Mouse (Mus musculus) gastrocnemius, postnatal 14 days (tissue): Measurements from ENCODE around the gene Tor4a. TPM values are rescaled to one million over a fixed set of nuclear protein-coding genes. Genes with fewer than 3 reads are reported as not detected.

Experiments used
- DNase-seq: peaks from one replicate; pipeline ENCODE4 v3.0.0; 2021; ENCODE audit warnings: mixed read lengths
- intact Hi-C: fragments of 180-260 bp; cut with DNase I; formaldehyde crosslinking; loops from one replicate; pipeline ENCODE4 v1.15.1; 2025; ENCODE audit warnings: low total_unique reads
- total RNA-seq, 2 experiments: library from RNA; stranded (reverse); gene quantifications; 2 replicates each; pipeline ENCODE4 v1.2.3; 2021

The Tor4a gene
- total RNA-seq, 2 experiments from 2014 or later, result 1.9 TPM

DNA sequence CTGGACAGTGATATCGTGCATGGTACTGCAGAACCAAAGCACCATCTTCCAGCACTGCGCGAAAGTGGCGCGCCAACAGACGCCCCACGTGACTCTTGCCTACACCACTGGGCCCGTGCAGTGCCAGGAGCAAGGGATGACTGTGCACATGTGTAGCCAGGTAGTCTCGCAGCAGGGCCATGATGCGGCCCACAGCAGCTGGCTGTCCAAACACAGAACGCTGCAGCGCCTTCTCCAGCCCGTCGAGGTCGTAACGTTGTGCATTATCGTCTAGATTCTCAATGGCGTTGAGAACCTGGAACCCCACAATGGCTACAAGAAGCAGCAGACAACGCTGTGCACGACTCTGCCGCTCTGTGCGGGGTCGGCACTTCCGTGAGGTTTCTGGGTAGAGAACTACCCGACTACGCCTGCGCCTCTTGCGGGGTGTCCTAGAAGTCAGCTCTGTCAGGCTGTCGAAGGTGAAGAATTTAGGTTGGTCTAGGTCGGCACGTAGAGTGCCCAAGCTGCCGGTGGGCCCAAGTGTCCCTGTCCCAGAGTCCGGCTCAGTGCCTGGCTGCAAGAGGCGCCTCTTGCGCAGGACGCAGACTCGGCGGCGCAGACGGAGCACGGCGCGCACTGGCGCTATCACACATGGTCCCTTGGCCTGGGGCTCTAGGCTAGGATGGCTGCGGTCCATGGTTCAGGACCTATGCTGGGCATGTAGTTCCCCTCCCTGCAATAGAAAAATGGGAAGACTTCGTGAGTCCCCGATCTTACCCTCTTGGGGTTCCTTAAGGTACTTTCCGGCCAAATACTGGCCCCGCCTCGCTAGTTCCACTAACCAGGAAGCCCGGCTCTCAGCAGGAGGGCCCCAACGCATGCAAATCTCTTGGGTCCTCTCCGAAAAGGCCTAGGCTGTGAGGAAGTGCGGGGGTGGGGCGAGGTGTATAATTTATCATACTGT is 1.2 kb downstream of the Tor4a start:
- intact Hi-C loops, result loop anchor here (10.0 kb wide), 1 partner anchor 49 kb away; the partner anchor contains the start of genes AL732309.1, Cysrt1 and Rnf208
- DNase-seq, result no peak

GRCm38 (mm10) chr2:25194486-25195171 is 2.1 kb downstream of the Tor4a start:
- DNase-seq, result no peak
- intact Hi-C loops, result loop anchor here (10.0 kb wide), 1 partner anchor 50 kb away; the partner anchor contains the start of genes AL732309.1, Cysrt1 and Rnf208

- intact Hi-C loops, result loop anchor here (10.0 kb wide), 1 partner anchor 51 kb away; the partner anchor contains the start of genes AL732309.1, Cysrt1 and Rnf208
- DNase-seq, result no peak
Observed at GRCm38 (mm10) chr2:25194006-25194405, 2.7 kb downstream of the Tor4a start.

GRCm38 (mm10) chr2:25193330-25193770 is 3.3 kb downstream of the Tor4a start:
- peak; percentile 80 for DNase-seq
- intact Hi-C loops, result loop anchor here (10.0 kb wide), 1 partner anchor 51 kb away; the partner anchor contains the start of genes AL732309.1, Cysrt1 and Rnf208

- intact Hi-C loops, result no loop called here
- DNase-seq, result no peak
Observed at GRCm38 (mm10) chr2:25187841-25188240, 8.8 kb downstream of the Tor4a start.

DNA sequence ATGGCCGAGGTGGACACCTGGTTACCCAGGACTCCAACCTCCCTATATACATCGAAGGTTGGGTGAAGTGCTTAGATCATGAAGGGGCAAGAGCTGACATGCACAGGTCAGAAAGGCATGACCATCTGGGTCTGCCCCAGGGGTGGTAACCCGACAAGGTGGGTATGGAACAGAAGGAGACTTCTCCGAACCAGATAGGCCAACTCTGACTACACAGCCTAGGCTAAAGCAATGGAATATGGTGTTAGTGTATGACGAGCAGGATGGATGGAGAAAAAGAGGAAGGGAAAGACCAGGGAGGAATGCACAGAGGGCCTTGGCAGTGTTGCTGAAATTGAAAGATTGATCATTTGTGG is 10.1 kb downstream of the Tor4a start:
- no peak for DNase-seq
- intact Hi-C loops, result no loop called here

- peak; percentile 52 for DNase-seq
- intact Hi-C loops, result no loop called here
Observed at GRCm38 (mm10) chr2:25185625-25186574, 10.8 kb downstream of the Tor4a start.

DNA sequence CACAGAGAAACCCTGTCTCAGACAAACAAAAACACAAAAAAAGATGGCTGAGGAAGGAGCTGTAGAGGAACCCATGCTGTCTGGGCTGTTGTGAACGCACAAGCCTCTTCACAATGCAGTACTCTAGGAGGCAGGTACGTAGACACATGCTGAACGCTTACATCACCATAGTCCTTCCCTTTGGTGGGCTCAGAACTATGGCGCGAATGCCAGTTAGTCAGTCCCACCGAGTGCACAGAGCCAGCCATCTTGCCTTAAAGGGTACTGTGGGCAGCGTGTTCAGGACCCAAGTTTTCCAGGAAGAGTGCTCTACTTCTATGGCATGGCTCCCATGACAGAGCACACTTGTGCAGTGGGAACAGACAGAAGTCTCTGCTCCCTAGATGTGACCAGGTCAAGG is 12.2 kb downstream of the Tor4a start:
- DNase-seq, result no peak
- intact Hi-C loops, result no loop called here

- intact Hi-C loops, result no loop called here
- DNase-seq, result no peak
Observed at GRCm38 (mm10) chr2:25183336-25183735, 13.3 kb downstream of the Tor4a start.

- no peak for DNase-seq
- intact Hi-C loops, result no loop called here
Observed at GRCm38 (mm10) chr2:25182664-25183063, 14.0 kb downstream of the Tor4a start.

- DNase-seq, result no peak
- intact Hi-C loops, result no loop called here
Observed at GRCm38 (mm10) chr2:25181891-25182397, 14.7 kb downstream of the Tor4a start.

DNA sequence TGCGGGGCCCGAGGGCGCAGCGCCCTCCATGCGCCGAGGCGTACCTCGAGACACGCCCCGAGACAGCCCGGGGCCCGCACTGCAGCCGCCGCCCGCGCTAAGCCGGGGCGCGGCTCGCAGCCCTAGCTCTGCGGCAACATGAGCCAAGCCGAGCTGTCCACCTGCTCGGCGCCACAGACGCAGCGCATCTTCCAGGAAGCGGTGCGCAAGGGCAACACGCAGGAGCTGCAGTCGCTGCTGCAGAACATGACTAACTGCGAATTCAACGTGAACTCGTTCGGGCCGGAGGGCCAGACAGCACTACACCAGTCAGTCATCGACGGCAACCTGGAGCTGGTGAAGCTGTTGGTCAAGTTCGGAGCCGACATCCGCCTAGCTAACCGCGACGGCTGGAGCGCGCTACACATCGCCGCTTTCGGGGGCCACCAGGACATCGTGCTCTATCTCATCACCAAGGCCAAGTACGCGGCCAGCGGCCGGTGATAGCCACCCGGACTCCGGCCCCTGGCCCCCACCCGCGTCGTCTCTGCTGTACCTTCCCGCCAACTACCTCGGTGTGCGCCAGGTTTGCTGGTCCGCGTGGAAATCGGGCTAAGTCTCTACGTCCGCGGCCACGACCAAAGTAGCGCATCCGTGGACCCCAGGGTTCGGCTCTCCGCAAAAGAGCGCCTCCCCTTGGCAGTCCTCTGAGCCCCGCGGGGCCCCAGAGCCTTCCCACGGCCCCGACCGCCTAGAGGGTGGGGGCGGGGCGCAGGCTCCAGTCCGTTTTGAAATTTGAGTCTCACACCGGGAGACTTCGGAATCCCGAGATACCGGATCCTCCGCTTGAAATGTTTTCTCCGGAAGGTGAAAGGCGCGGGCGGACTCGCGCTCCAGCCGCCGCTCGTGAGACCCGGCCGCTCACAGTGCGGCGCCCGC is 15.5 kb downstream of the Tor4a start:
- intact Hi-C loops, result no loop called here

DNA sequence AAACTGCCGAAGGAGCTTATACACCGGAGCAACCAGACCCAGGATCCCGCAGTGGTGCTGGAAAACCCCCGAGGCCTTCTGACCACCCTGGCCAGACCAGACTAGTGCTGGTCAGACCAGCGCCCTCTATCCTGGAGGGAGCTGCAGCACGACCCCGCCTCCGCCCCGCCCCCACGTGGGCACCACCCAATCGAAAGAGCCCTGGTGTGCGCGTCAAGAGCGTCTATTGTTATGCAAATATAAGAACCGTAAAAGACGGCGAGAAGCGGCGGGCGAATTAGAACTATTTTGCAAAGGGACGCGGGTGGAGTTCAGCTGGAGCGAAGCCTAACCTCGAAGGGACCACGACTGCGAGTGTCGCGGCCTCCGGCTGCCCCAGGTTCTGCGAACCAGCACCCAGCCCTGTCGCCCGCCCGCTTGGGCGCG is 16.2 kb downstream of the Tor4a start, which contains the start of gene Nrarp:
Nrarp (plus strand) TSS at position 281 of the 426 bp plus-strand sequence.
- peak; percentile 92 for DNase-seq
- intact Hi-C loops, result no loop called here

More for the DNA sequence above, 15.5 kb downstream of the Tor4a start:
- DNase-seq, result no peak

- DNase-seq, result no peak
- intact Hi-C loops, result loop anchor here (5.0 kb wide), 1 partner anchor 52 kb away; no protein-coding TSS in a partner anchor
Observed at GRCm38 (mm10) chr2:25179566-25180217, 17.0 kb downstream of the Tor4a start.

GRCm38 (mm10) chr2:25178285-25178972 is 18.3 kb downstream of the Tor4a start:
- intact Hi-C loops, result loop anchor here (5.0 kb wide), 1 partner anchor 51 kb away; no protein-coding TSS in a partner anchor

DNA sequence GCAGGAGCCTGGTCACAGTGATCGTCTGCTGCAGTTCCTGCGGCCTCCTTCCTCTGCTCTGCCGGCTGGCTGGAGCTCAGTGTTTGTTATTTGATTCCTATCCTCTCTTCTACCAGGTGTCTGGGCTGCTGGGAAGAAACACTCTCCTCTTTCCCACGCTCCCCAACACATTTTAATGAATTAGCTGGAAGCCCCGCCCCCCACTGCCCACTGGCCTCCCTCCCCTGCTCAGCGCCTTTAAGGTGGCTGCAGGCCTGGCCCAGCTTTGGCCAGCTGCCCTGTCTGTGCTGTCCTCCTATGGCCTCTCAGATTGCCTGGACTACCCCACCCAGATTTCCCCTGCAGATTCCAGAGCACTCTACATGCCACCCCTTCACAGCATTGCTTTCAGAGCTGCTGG is 19.0 kb downstream of the Tor4a start:
- DNase-seq, result peak; percentile 52
- intact Hi-C loops, result loop anchor here (5.0 kb wide), 1 partner anchor 50 kb away; no protein-coding TSS in a partner anchor

More at GRCm38 (mm10) chr2:25178285-25178972, 18.3 kb downstream of the Tor4a start:
- DNase-seq, result no peak
